Mouse (Mus musculus): ENCODE data around the gene Ppara. TPM values are rescaled to one million over a fixed set of nuclear protein-coding genes. Genes with fewer than 3 reads are reported as not detected.
A peak's percentile ranks its signal among the peaks of the same experiment; 100 is the strongest.
"Not testable (repeated sequence)": the region's sequence is repeated elsewhere in the genome, so short reads cannot be mapped to it uniquely, and the experiment has no call there.

Ppara gene
- polyA plus RNA-seq, 1 experiment from 2014 or later: 18.2 TPM

DNA sequence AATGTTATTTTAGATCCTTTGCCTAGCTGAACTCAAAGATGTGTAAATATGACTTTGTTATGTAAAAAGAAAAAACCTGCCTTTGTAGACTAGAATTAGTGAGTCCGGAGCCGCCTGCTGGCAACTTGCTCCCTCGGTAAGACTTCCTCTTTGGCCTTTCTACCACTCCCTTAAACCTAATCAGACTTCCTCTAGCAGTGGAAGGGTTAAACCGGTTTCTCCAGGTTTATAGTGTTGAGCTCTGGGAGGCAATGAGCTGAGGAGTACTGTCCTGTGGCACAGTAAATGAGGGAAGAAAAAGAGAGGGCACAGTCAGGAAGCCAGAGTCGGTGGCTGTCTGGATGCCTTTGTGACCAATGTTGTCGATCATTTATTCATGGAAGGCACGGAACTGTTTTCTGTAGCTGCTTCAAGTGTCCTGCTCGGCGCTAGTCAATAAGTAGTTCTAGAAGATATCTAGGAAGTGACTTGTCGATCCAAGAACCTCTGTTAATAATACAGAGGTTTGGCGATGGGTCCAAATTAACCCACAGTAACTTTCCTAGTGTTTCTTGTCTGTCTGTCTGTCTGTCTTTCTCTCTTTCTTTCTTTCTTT, 37.5 kb downstream of the Ppara start:
- H3K9me3 ChIP-seq: no peaks in the 10 kb centered on the region
- no peaks in the 10 kb centered on the region for H3K27me3 ChIP-seq (replicated peaks)
- 62% methylated on average over 11 of the region's 11 CpGs for WGBS
- no peak overlapping the region for H3K9ac ChIP-seq
- no peak overlapping the region for H3K4me3 ChIP-seq (replicated peaks)
- no peaks in the 10 kb centered on the region for H3K36me3 ChIP-seq
- H3K4me2 ChIP-seq (replicated peaks): peak overlapping the region; percentile 36
- H3K27ac ChIP-seq: peak overlapping the region; percentile 67
- ATAC-seq: peak; percentile 65
- H3K4me1 ChIP-seq (replicated peaks): no peaks in the 10 kb centered on the region

DNA sequence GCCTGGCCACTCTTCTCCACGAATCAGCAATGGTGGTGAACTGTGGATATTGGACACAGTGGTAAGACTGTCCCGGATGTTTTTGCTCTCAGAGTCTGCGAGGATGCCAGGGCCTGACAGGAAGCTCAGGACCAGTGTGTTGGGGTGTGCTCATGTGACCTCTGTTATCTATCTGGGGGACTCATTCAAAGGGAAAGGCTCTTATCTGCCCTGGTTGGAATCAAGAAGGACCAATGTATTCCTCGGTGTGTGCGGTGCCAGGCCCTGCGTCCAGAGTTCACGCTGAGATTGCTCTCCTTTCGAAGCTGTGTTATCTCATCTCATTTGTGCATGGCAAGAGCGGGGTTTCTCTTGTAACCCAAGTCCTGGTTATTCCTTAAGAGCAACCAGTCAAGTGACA, 39.6 kb downstream of the Ppara start:
- Histone ChIP-seq H3K9me3 (no peaks in the 10 kb centered on the region), H3K27me3 (replicated peaks) (no peaks in the 10 kb centered on the region), H3K4me2 (replicated peaks) (no peak overlapping the region), H3K27ac (no peak overlapping the region), H3K36me3 (no peaks in the 10 kb centered on the region), H3K4me3 (replicated peaks) (no peak overlapping the region), H3K9ac (no peak overlapping the region), H3K4me1 (replicated peaks) (no peaks in the 10 kb centered on the region)
- peak; percentile 68 for ATAC-seq
- WGBS: 79% methylated on average over 9 of the region's 9 CpGs

DNA sequence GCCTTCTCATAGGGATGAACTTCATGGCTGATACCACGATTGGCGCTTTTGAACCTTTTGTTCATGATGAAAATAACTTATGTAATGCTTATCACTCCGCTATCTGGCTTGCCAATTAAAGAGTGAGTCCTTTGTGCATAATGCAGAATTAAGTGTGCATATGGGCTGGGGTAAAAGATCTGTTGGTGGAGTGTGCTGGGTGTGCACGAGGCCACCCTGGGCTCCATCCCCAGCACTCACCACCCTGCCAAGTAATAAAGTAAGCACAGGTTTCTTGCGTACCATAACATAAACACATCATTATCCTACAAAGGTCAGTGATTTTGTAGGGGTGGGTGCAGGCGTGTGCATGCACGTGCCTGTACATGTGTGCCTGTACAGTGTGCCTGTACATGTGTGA, 40.2 kb downstream of the Ppara start:
- H3K36me3 ChIP-seq: no peaks in the 10 kb centered on the region
- H3K4me2 ChIP-seq (replicated peaks): no peak overlapping the region
- H3K4me1 ChIP-seq (replicated peaks): no peaks in the 10 kb centered on the region
- no peak for ATAC-seq
- 77% methylated on average over 7 of the region's 7 CpGs for WGBS
- no peak overlapping the region for H3K9ac ChIP-seq
- H3K4me3 ChIP-seq (replicated peaks): no peak overlapping the region
- H3K27me3 ChIP-seq (replicated peaks): no peaks in the 10 kb centered on the region
- no peaks in the 10 kb centered on the region for H3K9me3 ChIP-seq
- 0 out of 2 replicates have a peak overlapping the region, but pooled peaks have one; percentile 48 for H3K27ac ChIP-seq

DNA sequence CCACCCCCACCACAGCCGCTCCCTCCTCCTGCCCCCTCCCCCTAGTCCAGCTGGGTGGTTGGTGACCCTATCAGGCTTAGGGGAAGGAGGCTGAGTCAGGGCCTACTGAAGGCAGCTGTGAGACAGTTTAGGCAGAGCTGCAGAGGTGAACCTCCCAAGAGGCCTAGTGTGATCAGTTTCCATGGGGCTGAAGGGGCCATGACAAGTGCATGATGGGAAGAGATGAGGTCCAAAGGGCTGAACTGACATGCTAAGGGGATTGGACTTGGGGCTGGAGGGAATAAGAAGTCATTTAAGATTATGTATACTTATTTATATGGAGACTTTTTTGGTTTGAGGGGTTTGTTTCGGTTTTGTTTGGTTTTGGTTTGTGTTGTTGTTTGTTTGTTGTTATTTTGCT, 41.5 kb downstream of the Ppara start:
- H3K4me2 ChIP-seq (replicated peaks): no peak overlapping the region

DNA sequence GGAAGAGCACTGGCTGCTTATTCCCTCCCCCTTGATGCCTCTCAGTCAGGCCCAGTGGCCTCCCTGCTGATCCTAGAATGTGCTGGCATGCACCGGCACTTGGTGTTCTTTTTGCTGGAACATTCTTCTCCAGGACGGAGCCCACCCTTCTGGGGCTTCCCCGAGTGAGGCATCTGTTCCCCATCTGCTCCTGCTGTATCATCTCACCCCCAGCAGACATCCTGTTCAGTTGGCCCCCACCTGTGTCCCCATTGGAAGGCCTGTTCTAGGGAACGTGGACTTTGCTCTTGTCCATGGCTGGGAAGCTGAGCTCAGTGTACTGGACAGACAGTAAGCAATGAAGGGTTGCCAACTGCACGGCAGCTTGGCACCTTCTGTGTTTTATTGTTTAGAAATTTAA, 42.0 kb downstream of the Ppara start:
- 68% methylated on average over 5 of the region's 5 CpGs for WGBS
- Histone ChIP-seq H3K9ac (no peak overlapping the region), H3K27ac (no peak overlapping the region), H3K4me1 (replicated peaks) (no peaks in the 10 kb centered on the region), H3K36me3 (no peaks in the 10 kb centered on the region), H3K27me3 (replicated peaks) (no peaks in the 10 kb centered on the region), H3K4me3 (replicated peaks) (no peak overlapping the region), H3K9me3 (no peaks in the 10 kb centered on the region), H3K4me2 (replicated peaks) (no peak overlapping the region)
- ATAC-seq: no peak; the same call in 1 of the 2 replicates

More for the DNA sequence above, 41.5 kb downstream of the Ppara start:
- Histone ChIP-seq H3K9ac (no peak overlapping the region), H3K4me1 (replicated peaks) (no peaks in the 10 kb centered on the region), H3K4me3 (replicated peaks) (no peak overlapping the region), H3K9me3 (no peaks in the 10 kb centered on the region), H3K27ac (no peak overlapping the region), H3K36me3 (no peaks in the 10 kb centered on the region), H3K27me3 (replicated peaks) (no peaks in the 10 kb centered on the region)
- 61% methylated on average over 2 of the region's 2 CpGs for WGBS
- no peak for ATAC-seq

DNA sequence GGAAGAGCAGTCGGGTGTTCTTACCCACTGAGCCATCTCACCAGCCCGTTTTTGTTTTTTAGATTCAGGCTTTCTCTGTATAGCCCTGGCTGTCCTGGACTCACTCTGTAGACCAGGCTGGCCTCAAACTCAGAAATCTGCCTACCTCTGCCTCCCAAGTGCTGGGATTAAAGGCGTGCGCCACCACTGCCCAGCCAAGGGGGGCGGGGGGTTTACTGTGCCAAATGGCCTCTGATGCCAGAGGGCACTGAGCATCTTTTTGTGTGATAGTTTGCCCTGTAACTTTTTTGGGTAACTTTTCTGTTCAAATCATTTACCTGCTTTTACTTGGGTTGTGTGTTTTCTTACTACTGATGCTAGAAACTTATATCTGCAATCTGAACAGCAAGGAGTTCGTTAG, 44.1 kb downstream of the Ppara start:
- H3K4me2 ChIP-seq (replicated peaks); H3K36me3 ChIP-seq; H3K9ac ChIP-seq; H3K27me3 ChIP-seq (replicated peaks); H3K4me1 ChIP-seq (replicated peaks); H3K27ac ChIP-seq; H3K4me3 ChIP-seq (replicated peaks); ATAC-seq; H3K9me3 ChIP-seq: not testable (repeated sequence)
- WGBS: 93% methylated on average over 6 of the region's 6 CpGs

DNA sequence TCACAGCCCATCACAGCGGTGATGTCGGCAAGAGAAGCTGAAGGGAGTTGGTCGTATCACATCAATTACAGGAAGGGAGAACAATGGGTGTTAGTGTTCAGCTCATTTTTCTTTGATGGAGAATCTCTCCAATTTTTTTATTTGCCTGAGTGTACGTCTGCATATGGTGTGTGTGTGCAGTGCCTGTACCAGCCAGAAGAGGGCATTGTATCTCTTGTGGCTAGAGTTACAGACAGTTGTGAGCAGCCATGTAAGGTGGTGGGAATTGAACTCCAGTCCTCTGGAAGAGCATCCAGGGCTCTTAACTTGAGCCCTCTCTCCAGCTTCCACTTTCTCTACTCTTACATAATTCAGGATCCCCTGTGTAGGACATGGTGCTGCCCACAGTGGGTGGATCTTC, 48.4 kb downstream of the Ppara start:
- Histone ChIP-seq H3K4me2 (replicated peaks) (no peak overlapping the region), H3K36me3 (no peaks in the 10 kb centered on the region), H3K9ac (no peak overlapping the region), H3K27ac (no peak overlapping the region), H3K4me3 (replicated peaks) (no peak overlapping the region), H3K9me3 (no peaks in the 10 kb centered on the region), H3K27me3 (replicated peaks) (no peaks in the 10 kb centered on the region), H3K4me1 (replicated peaks) (no peaks in the 10 kb centered on the region)
- WGBS: 87% methylated on average over 4 of the region's 4 CpGs
- ATAC-seq: no peak

DNA sequence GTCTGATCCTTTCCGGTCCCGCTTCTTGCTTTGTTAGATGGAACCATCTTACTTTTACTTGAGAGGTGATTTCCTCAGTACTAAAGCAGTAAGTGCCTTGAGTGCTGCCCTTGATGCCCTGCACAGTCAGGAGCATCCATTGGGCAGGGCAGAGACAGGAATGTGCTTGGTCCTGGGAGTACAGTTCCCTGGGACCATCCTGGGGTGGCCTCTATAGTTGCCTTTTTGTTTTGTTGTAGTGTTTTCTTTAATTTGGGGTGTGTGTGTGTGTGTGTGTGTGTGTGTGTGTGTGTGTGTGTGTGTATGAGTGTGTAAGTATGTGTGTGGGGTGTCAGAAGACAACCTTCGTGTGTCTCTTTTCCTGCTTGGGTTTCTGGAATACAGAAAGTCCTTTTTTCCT, 49.6 kb downstream of the Ppara start:
- H3K9ac ChIP-seq: no peak overlapping the region
- H3K27ac ChIP-seq: no peak overlapping the region
- ATAC-seq: no peak
- H3K27me3 ChIP-seq (replicated peaks): no peaks in the 10 kb centered on the region
- no peaks in the 10 kb centered on the region for H3K4me1 ChIP-seq (replicated peaks)
- H3K36me3 ChIP-seq: no peaks in the 10 kb centered on the region
- H3K4me2 ChIP-seq (replicated peaks): no peak overlapping the region
- H3K4me3 ChIP-seq (replicated peaks): no peak overlapping the region
- H3K9me3 ChIP-seq: no peaks in the 10 kb centered on the region
- 89% methylated on average over 3 of the region's 3 CpGs for WGBS

DNA sequence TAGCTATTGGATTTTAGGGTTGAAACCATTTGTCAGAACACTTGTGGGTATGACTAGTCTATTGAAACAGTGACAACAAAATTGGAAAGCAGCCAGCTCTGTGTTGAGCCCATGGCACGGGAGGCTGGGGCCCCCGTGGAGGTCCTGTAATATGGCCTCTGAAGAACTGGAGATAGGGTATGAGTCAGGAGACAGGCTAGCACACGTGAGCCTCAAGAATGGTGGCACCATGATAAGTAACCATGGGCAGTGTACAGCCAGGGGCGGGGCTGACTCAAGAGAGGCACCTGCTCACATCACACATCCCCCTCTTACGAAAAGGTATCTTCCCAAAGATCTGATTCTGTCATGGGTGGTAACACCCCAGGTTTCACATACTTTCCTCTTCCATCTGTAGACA, 51.9 kb downstream of the Ppara start:
- Histone ChIP-seq H3K9me3 (no peaks in the 10 kb centered on the region), H3K27ac (no peak overlapping the region), H3K4me1 (replicated peaks) (no peaks in the 10 kb centered on the region), H3K9ac (no peak overlapping the region), H3K27me3 (replicated peaks) (no peaks in the 10 kb centered on the region), H3K4me2 (replicated peaks) (no peak overlapping the region), H3K4me3 (replicated peaks) (no peak overlapping the region), H3K36me3 (no peaks in the 10 kb centered on the region)
- WGBS: 64% methylated on average over 5 of the region's 5 CpGs
- ATAC-seq: peak; percentile 80

DNA sequence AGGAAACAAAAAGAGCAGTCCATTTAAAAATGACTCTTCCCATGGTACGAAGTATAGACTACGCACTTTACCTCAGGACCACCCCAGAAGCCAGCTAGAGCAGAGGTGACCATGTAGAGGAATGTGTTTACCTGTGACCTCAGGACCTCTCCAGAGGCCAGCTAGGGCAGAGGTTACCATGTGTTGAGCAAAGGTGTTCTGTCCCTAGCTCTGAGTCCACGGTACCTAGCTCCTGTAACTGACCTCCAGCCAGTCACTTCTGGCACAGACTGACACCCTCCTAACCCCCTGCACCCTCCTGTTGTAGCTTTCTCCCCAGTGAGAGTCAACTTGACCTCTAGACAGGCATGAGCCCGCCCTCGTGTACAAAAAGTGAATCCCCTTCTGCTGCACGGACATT, 52.7 kb downstream of the Ppara start:
- H3K36me3 ChIP-seq: no peaks in the 10 kb centered on the region
- H3K27ac ChIP-seq: no peak overlapping the region
- H3K4me3 ChIP-seq (replicated peaks): no peak overlapping the region
- ATAC-seq: no peak
- H3K9me3 ChIP-seq: no peaks in the 10 kb centered on the region
- H3K4me1 ChIP-seq (replicated peaks): no peaks in the 10 kb centered on the region
- 88% methylated on average over 6 of the region's 6 CpGs for WGBS
- no peak overlapping the region for H3K4me2 ChIP-seq (replicated peaks)
- no peaks in the 10 kb centered on the region for H3K27me3 ChIP-seq (replicated peaks)
- H3K9ac ChIP-seq: no peak overlapping the region

DNA sequence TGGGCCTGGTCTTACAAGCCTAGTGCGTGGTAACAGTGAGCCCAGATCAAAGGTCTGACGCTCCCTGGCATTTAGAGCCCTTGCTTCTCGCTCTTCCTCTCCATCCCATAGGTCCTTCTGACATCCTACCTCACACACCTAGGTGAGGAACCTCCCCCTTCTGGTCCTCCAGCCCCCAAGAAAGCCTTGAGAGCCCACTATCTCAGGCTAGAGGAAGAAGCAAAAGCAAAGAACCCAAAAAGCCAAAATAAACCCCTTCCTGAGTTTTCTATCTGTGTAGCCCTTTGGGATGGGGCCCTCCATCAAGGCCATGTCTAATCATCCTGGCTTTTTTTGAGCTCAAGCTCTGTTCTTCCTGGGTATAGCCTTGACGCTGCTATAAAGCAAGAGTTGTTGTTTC, 53.3 kb downstream of the Ppara start:
- no peaks in the 10 kb centered on the region for H3K4me1 ChIP-seq (replicated peaks)
- H3K9ac ChIP-seq: no peak overlapping the region
- H3K27ac ChIP-seq: no peak overlapping the region
- H3K36me3 ChIP-seq: no peaks in the 10 kb centered on the region
- no peak overlapping the region for H3K4me3 ChIP-seq (replicated peaks)
- no peak overlapping the region for H3K4me2 ChIP-seq (replicated peaks)
- no peaks in the 10 kb centered on the region for H3K27me3 ChIP-seq (replicated peaks)
- no peaks in the 10 kb centered on the region for H3K9me3 ChIP-seq
- WGBS: 90% methylated on average over 4 of the region's 4 CpGs
- no peak for ATAC-seq

DNA sequence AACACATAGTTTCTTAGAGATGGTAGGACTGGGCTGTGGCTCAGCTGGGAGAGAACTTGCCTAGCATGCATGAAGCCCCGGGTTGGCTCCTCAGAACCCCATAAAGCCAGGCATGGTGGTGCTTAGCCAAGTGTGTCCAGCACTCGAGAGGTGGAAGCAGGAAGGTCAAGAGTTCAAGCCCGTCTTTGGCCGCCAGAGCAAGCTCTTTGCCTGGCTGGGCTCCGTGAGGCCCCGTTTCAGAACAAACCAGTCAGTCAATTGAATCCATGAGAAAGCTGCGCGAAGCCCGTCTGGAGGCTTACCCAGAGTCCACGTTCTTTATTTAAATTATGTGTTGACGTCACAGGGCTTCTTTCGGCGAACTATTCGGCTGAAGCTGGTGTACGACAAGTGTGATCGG, 53.9 kb downstream of the Ppara start:
- H3K27me3 ChIP-seq (replicated peaks): no peaks in the 10 kb centered on the region
- no peaks in the 10 kb centered on the region for H3K4me1 ChIP-seq (replicated peaks)
- H3K27ac ChIP-seq: no peak overlapping the region
- WGBS: 74% methylated on average over 16 of the region's 16 CpGs
- H3K9ac ChIP-seq: no peak overlapping the region
- H3K4me2 ChIP-seq (replicated peaks): no peak overlapping the region
- no peaks in the 10 kb centered on the region for H3K36me3 ChIP-seq
- no peak overlapping the region for H3K4me3 ChIP-seq (replicated peaks)
- ATAC-seq: no peak
- H3K9me3 ChIP-seq: no peaks in the 10 kb centered on the region

DNA sequence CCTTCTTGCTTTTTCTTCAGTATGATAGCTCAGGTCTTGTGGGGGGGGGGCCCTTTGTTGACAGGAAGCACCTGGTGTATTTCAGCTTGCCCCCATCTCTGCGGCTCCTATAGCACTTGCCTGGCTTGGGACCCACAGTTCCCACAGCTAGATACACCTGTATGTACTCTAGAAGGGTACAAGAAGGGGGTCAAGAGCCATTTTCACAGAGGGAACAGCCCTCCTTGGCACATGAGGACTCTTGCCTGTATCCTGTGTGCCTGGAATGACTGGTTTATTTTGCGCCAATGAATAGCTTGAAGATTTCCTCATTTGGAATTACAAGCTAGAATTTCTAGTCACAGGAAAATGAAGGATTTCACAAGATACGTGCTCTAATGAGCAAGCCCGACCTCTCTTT, 56.7 kb downstream of the Ppara start:
- H3K4me1 ChIP-seq (replicated peaks): no peaks in the 10 kb centered on the region
- H3K4me3 ChIP-seq (replicated peaks): no peak overlapping the region
- no peak overlapping the region for H3K9ac ChIP-seq
- H3K9me3 ChIP-seq: no peaks in the 10 kb centered on the region
- no peak overlapping the region for H3K4me2 ChIP-seq (replicated peaks)
- 89% methylated on average over 4 of the region's 4 CpGs for WGBS
- no peak for ATAC-seq
- H3K27me3 ChIP-seq (replicated peaks): no peaks in the 10 kb centered on the region
- no peak overlapping the region for H3K27ac ChIP-seq
- H3K36me3 ChIP-seq: no peaks in the 10 kb centered on the region

Measured in intestine, embryonic 15.5 days (tissue).